Mouse (Mus musculus): Measurements from ENCODE around the gene Bcl3.

DNA sequence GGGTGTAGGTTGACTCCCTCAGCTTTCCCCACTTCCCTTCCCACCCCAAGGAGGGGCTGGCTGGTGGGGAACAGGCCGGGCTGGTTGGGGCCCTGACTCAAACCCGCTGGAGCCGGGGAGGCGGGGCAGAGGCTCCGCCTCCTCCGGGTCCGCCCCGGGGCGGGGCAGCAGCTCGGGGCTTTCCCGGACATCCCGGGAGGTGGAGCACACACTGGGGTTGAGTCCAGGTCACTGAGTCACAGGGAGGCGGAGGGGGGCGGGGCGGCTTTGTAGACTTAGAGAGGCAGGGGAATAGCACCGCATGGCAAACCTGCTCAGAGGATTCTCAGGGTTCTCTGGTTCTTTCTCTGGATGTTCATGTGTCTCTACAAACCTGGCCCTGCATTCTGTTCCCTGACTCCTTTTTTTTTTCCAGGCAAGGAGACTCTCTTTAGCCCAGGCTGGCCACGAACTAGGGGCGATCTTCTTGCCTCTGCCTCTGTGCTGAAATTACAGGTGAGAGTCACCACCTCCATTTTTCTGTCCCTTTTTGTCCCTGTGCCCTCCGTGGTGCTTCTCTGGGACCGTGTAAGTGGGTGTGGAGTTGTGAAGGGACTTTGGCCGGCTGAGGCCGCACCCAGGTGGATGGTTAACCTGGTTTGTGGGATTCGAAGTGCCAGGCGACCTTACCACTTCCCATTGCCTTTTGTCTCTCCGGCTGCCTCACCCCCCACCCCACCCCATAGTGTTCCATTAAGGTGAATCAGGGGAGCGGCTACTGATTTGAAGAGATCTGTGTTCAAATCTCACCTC is 1.8 kb upstream of the Bcl3 start:
- TF ChIP-seq CTCF (IDR thresholded peaks at IDR 0.05; ENCODE audit: control insufficient read depth, insufficient read depth, low read length) = no peak
- no peak for TF ChIP-seq POLR2A (IDR thresholded peaks at IDR 0.05; ENCODE audit: borderline replicate concordance, control insufficient read depth, low read depth, low read length)

Data from bone marrow, adult 2 months (tissue).